Mouse (Mus musculus) ZHBTc4 (cell line): ENCODE results near the gene Ikbkg.

Source experiments
- DNase-seq: peaks from one replicate; pipeline ENCODE4 v3.0.0-alpha.2; 2011; ENCODE audit warnings: low read depth, low spot score

The Ikbkg gene

DNA sequence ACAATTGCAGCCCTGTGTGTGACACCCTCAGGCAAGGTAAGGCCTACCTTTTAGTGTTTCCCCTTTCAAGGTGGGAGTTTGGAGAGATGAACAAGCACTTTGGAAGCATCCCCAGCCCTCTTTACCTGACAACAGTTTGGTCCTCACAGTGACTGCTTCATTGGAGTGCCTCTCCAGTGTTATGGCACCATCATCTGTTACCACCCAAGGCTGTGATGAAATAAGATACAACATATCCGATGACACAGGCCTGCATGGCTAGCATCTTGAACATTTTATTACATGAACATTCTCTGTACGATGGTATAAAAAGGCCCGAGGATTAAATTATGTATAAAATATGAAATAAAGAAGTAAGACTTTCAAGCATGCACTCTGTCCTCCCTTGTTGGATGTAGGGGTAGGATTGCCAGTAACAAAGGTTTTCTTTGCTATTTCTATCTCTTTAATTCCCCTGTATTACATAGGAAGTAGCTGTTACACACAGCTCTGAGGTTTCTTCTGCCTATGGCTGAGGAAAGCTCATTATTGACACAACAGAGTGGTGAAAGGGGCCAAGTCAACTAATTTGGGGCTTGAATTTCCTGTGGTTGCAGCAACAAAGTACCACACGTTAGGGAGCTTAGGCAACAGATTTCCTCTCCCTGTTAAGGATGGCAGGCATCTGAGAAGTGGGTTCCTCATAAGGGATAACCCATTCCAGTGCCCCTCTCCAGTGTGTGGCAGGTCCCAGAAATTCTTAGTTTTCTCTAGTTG, 58.2 kb downstream of the Ikbkg start:
- no peak for DNase-seq

DNA sequence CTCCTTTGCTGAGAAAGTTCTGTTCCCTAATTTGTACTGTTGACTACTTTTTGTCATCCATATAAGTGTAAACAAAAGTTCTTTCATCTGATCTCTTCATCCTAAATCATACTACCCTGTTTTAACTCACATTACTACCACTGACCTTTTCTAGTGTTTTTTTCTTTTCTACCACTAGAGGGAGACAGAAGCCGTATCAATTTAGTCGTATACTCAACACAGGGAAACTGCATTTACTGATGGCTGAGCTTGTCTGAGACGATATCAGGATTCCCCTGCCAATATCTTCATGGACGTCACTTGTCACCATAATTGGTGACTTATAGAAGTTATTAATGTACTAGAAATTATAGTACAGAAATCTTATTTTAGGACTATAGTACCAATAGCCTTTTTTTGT, 59.7 kb downstream of the Ikbkg start:
- peak; percentile 34 for DNase-seq

DNA sequence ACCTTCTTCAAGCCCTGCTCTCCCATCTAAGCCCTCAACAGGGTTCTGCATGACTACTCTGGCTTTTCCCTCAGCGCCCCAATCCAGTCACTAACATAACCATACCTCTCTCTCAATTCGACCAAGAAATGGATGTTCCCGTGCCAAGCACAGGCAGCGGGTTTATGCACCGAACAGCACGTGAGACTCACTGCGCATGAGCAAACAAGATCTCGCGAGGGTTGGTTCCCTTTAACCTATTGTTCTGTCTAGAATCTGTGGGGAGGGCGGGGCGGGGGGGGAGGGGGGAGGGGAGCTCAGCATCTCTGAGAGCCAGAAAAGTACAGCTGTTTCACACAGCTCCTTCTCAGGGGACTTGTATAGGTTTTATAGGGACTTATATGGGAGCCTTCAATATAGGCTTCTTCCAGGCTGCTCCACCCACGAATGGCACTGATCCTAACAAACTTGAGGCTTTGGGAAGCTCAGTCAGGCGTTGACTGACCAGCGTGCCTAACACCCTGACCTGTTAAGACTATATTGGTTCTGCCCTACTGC, 88.3 kb downstream of the Ikbkg start, which contains the start of gene Gm6880:
Gm6880 (minus strand) TSS at position 51 of the 537 bp plus-strand sequence.
- peak; percentile 3 for DNase-seq

DNA sequence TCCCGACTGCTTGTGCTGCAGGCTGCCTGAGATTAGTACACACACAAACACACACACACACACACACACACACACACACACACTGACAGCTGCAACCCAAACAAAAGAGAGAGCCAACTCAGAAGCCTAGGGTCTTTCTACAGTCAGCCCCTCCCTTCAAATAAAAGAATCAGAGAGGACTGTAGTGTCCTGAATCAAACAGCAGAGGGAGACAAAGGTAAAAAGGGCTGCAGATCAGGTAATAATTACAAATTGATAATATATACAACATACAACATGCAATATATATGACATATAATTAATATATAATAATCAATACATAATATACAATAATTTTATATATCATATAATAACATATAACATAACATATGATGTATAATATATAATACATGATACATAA, 104.0 kb downstream of the Ikbkg start:
- peak; percentile 14 for DNase-seq
